Mouse (Mus musculus): Measurements from ENCODE around the gene Fam107a. TPM values are rescaled to one million over a fixed set of nuclear protein-coding genes. Genes with fewer than 3 reads are reported as not detected.

Fam107a gene
- polyA plus RNA-seq (2015; fragmentation: Nextera tagmentation; extraction: Ambion mirVana), result 0.17 and 0.26 TPM in 2 replicates

DNA sequence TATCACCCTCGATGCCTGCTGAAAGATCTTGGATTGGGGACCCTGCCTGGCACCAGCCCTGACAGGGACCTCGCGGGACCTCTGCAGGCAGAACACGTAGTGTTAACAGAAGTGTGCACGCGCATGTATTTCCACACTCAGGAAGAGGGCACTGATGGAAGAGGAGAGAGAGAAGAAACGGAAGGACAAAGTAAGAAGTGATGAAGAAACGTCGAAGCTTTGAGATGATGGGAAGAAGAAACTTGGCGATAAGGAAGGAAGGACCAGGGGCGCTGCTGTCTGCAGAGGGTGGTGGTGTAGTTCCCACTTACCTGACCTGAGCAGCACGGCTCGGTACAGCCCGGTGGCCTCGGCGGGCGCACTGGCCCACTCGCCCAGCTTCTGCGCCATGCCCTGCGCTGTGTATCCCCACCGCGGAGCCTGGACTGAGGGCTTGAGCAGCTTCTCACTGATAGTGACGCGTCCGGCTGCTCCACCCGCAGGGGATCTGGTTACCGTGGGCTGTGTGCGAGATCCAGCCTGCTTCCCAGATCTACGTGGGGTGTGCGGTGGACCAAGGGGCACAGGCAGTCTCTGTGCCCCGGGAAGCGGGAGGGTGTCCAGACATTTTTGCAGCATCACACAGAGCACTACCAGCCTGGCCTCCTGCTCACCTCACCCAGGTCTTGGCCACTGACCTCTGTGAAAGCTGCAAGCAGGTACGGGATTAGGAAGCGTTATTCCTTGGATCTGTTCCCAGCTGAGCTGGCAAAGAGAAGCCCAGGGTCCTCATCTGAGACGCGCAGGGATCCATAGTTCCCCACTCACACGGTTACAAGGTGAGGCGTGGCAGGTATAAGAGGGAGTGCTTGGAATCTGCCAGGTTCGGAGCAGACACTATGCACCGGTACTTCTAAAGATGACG is at the start of gene Fam107a:
Gene Fam107a, minus strand, starts transcription at position 830 of the 904 bp plus-strand sequence.

DNA sequence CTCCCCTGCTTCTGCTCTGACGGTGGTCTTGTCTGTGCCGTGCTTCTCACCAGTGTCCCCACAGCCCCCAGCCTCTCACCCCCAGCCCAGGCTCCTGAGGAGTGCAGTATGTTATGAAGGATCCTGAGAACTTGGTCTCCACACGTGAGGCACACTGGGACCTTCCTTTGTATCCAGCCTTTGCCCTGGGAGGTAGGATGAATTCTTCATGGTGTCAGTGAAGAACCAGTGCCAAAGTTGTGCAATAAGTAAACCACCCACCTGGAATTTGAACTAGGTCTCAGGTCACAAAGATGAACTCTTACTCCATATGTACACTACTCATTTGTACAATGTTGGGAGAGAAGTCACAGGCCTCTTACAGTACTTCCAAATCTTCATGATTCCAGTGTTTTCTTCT is 58.7 kb downstream of the Fam107a start, which contains the start of gene Acox2:
Gene Acox2, minus strand, starts transcription at position 188 of the 400 bp plus-strand sequence.

Other genes starting within 250 kb of the Fam107a start
- 35.5 and 36.0 TPM in 2 replicates for gene Rpp14, start 237.7 kb downstream of the Fam107a start, polyA plus RNA-seq (2015; fragmentation: Nextera tagmentation; extraction: Ambion mirVana)
- 18.4 and 21.3 TPM in 2 replicates for gene Pxk, start 219.8 kb downstream of the Fam107a start, polyA plus RNA-seq (2015; fragmentation: Nextera tagmentation; extraction: Ambion mirVana)
- gene Pdhb, start 145.0 kb downstream of the Fam107a start, polyA plus RNA-seq (2015; fragmentation: Nextera tagmentation; extraction: Ambion mirVana), result 552 and 582 TPM in 2 replicates
- gene Kctd6, start 103.9 kb downstream of the Fam107a start, polyA plus RNA-seq (2015; fragmentation: Nextera tagmentation; extraction: Ambion mirVana), result 8.6 and 11.3 TPM in 2 replicates
- gene Acox2, start 58.7 kb downstream of the Fam107a start, polyA plus RNA-seq (2015; fragmentation: Nextera tagmentation; extraction: Ambion mirVana), result 0.05 and 0.24 TPM in 2 replicates
- not detected in 2 replicates for gene Oit1, start 60.7 kb upstream of the Fam107a start, polyA plus RNA-seq (2015; fragmentation: Nextera tagmentation; extraction: Ambion mirVana)